11 mouse cellular contexts compared by ENCODE assay signal in the genomic region with DNA sequence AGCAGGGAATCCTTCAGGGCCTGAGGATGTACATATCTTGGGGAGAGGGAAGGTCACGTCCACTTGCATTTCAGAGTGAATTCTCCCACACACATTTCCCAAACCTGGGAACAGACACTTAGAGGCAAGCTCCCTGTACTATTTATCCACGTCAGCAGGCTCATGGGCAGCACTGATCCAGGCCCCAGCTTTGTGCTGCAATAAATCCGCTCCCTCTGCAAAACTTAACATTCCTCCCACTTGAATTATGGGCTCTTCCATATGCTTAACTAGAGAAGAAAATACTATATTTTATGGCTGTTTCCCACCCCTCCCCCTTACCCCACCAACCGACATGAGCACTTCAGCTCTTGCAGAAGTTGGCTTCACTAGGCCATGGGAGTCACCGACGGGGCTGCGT. TPM values are rescaled to one million over a fixed set of nuclear protein-coding genes. Genes with fewer than 3 reads are reported as not detected.
DNase-seq lines count a peak whose midpoint lies in the region; ATAC-seq lines count a peak whose summit lies in the region.
"Had no signal": no experiment of that assay in that cellular context is flagged by ENCODE, and none has a peak within 500 bp of the region (broad histone marks: within the 10 kb centered on the region; RNA-seq: fewer than 3 reads in every experiment).

No protein-coding gene starts in this region.

- no peaks in the 10 kb centered on the region for H3K9me3 ChIP-seq in heart, embryonic 15.5 days (replicated peaks)
- no peaks in the 10 kb centered on the region for H3K9me3 ChIP-seq in lung, embryonic 16.5 days (ENCODE audit: control insufficient read depth, low read length)
- H3K9me3 ChIP-seq in limb, embryonic 12.5 days: no peaks in the 10 kb centered on the region

- WGBS in heart, embryonic 15.5 days: 55% methylated on average over 7 of the region's 7 CpGs
- 56% methylated on average over 7 of the region's 7 CpGs for WGBS in lung, embryonic 16.5 days
- WGBS in limb, embryonic 12.5 days: 25% methylated on average over 7 of the region's 7 CpGs

- peak overlapping the region; percentile 21 for H3K27ac ChIP-seq in heart, embryonic 15.5 days
- H3K27ac ChIP-seq in lung, embryonic 16.5 days (ENCODE audit: low read length): peak overlapping the region; percentile 68
- H3K27ac ChIP-seq in limb, embryonic 12.5 days: peak overlapping the region; percentile 70

- intact Hi-C loops in heart, postnatal 14 days (cut with DNase I): no loop called here

- no peaks in the 10 kb centered on the region for H3K27me3 ChIP-seq in heart, embryonic 15.5 days
- no peaks in the 10 kb centered on the region for H3K27me3 ChIP-seq in lung, embryonic 16.5 days (ENCODE audit: control insufficient read depth, insufficient read depth, low read depth, low read length)
- peaks cover 8% of the 10 kb centered on the region; the same call in 1 of the 2 replicates for H3K27me3 ChIP-seq in limb, embryonic 12.5 days

- H3K4me2 ChIP-seq in heart, embryonic 15.5 days: no peak overlapping the region
- H3K4me2 ChIP-seq in lung, embryonic 16.5 days (ENCODE audit: low read depth, low read length): no peak overlapping the region
- H3K4me2 ChIP-seq in limb, embryonic 12.5 days: peak overlapping the region; percentile 26; the same call in 1 of the 2 replicates
- H3K4me2 ChIP-seq: midbrain, embryonic 11.5 days had no signal

- no peaks in the 10 kb centered on the region for H3K36me3 ChIP-seq in heart, embryonic 15.5 days
- H3K36me3 ChIP-seq in lung, embryonic 16.5 days (ENCODE audit: control insufficient read depth, insufficient read depth, low read length): no peaks in the 10 kb centered on the region
- no peaks in the 10 kb centered on the region for H3K36me3 ChIP-seq in limb, embryonic 12.5 days

- H3K4me1 ChIP-seq in heart, embryonic 15.5 days (replicated peaks): peaks cover 33% of the 10 kb centered on the region
- H3K4me1 ChIP-seq in lung, embryonic 16.5 days (replicated peaks; ENCODE audit: control insufficient read depth, insufficient read depth, low read length): peaks cover 21% of the 10 kb centered on the region
- H3K4me1 ChIP-seq in limb, embryonic 12.5 days (replicated peaks): peaks cover 46% of the 10 kb centered on the region

- H3K9ac ChIP-seq in heart, embryonic 15.5 days: no peak overlapping the region
- 0 out of 2 replicates have a peak overlapping the region, but pooled peaks have one; percentile 20 for H3K9ac ChIP-seq in lung, embryonic 16.5 days (ENCODE audit: low read length)
- H3K9ac ChIP-seq in limb, embryonic 12.5 days (replicated peaks): no peak overlapping the region

- DNase-seq in heart, postnatal 14 days: no peak
- DNase-seq in lung, postnatal 36 days: no peak
- no peak for DNase-seq in testis, postnatal 10 days (ENCODE audit: low spot score)
- no peak for DNase-seq in spleen, postnatal 4 days (ENCODE audit: low spot score in 2 of 2)
- DNase-seq: cerebellum, adult 9-10 months; gastrocnemius, postnatal 10 days; right cerebral cortex, adult 18-20 months had no signal

- H3K4me3 ChIP-seq in heart, embryonic 15.5 days: no peak overlapping the region
- no peak overlapping the region for H3K4me3 ChIP-seq in lung, embryonic 16.5 days (ENCODE audit: low read length)
- no peak overlapping the region for H3K4me3 ChIP-seq in limb, embryonic 12.5 days (replicated peaks)

- ATAC-seq in heart, embryonic 15.5 days (replicated peaks; ENCODE audit: insufficient number of reproducible peaks, insufficient read depth, low FRiP score, low read depth): no peak
- no peak for ATAC-seq in lung, embryonic 16.5 days (ENCODE audit: low read depth)
- no peak for ATAC-seq in limb, embryonic 12.5 days (ENCODE audit: insufficient number of reproducible peaks, insufficient read depth, low FRiP score, low TSS enrichment, low read depth)

RNA-seq across cellular contexts. Expression of a gene that starts 32.0 kb away (rescaled TPM):
- polyA plus RNA-seq in heart, embryonic 15.5 days (2015; fragmentation: Nextera tagmentation; extraction: Ambion mirVana): 15.8 and 25.5 TPM in 2 replicates
- 10 to 100 TPM in 1 of 2 experiments, 1 to 10 TPM in 1; 9.9 to 12.6 TPM for total RNA-seq in heart, postnatal 14 days (2021)
- 28.4 and 33.8 TPM in 2 replicates for polyA plus RNA-seq in lung, embryonic 16.5 days (2015; fragmentation: Nextera tagmentation; extraction: Ambion mirVana)
- polyA plus RNA-seq in limb, embryonic 12.5 days (2016; fragmentation: Nextera tagmentation; extraction: Ambion mirVana): 38.3 and 41.2 TPM in 2 replicates
